Comparison of ENCODE assay signal across 9 mouse cellular contexts in the genomic region with DNA sequence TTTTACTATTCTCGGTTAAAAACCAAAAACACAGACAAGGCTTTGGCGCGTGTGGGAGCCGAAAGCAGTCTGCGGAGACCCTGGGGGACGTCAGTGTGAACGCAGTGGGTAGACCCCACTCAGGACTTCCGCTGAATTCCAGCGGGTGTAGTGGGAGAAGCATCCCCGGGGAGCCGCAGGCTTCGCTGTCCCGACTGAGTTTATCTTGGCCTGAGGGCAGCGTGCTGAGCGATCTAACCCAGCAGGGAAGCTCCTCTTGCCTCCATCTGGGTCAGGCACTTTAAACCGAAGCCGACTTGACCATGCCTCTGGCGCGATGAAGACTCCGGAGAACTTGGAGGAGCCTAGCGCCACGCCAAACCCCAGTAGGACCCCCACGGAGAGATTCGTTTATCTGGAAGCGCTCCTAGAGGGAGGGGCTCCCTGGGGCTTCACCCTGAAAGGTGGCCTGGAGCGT. TPM values are rescaled to one million over a fixed set of nuclear protein-coding genes. Genes with fewer than 3 reads are reported as not detected.
A peak's percentile ranks its signal among the peaks of the same experiment; 100 is the strongest.
DNase-seq lines count a peak whose midpoint lies in the region; ATAC-seq and TF ChIP-seq lines count a peak whose summit lies in the region.
"Had no signal": no experiment of that assay in that cellular context is flagged by ENCODE, and none has a peak within 500 bp of the region (broad histone marks: within the 10 kb centered on the region; RNA-seq: fewer than 3 reads in every experiment).

A gene (plus strand): TSS at position 85 of the 457 bp plus-strand sequence.

- peak within 1 kb of the TSS; percentile 78 for H3K27ac ChIP-seq in liver, adult 2 months (replicated peaks; ENCODE audit: insufficient read depth, low read depth, low read length)
- peak within 1 kb of the TSS; percentile 95 for H3K27ac ChIP-seq in forebrain, embryonic 10.5 days
- H3K27ac ChIP-seq in hindbrain, embryonic 12.5 days, result peak within 1 kb of the TSS; percentile 55; the same call in 1 of the 2 replicates
- peak within 1 kb of the TSS; percentile 65 for H3K27ac ChIP-seq in limb, embryonic 14.5 days (replicated peaks; ENCODE audit: low read depth, low read length)

- no peak within 1 kb of the TSS for H3ac ChIP-seq in myocyte (ENCODE audit: control insufficient read depth, insufficient read length)

- peak within 1 kb of the TSS; percentile 67 for H3K4me3 ChIP-seq in liver, adult 2 months (ENCODE audit: insufficient read depth, low read depth, low read length)
- H3K4me3 ChIP-seq in forebrain, embryonic 10.5 days, result peak within 1 kb of the TSS; percentile 71
- H3K4me3 ChIP-seq in hindbrain, embryonic 12.5 days, result peak within 1 kb of the TSS; percentile 52
- peak within 1 kb of the TSS; percentile 49 for H3K4me3 ChIP-seq in limb, embryonic 14.5 days (replicated peaks; ENCODE audit: low read length)
- H3K4me3 ChIP-seq in myocyte, result no peak within 1 kb of the TSS

- ATAC-seq in hindbrain, embryonic 12.5 days (ENCODE audit: low FRiP score), result no peak; the same call in 1 of the 2 replicates
- no peak for ATAC-seq in limb, embryonic 14.5 days (ENCODE audit: low FRiP score, low read depth)

- H3K9ac ChIP-seq in liver, adult 2 months (ENCODE audit: low read depth, low read length), result peak within 1 kb of the TSS; percentile 65
- H3K9ac ChIP-seq in hindbrain, embryonic 12.5 days, result peak within 1 kb of the TSS; percentile 66
- H3K9ac ChIP-seq in limb, embryonic 14.5 days (ENCODE audit: low read depth, low read length, severe bottlenecking), result peak within 1 kb of the TSS; percentile 62

- no peaks in the 10 kb centered on the region for H3K36me3 ChIP-seq in liver, adult 2 months (ENCODE audit: control insufficient read depth, insufficient read depth, low read length)
- H3K36me3 ChIP-seq in forebrain, embryonic 10.5 days (replicated peaks), result peaks cover 5% of the 10 kb centered on the region; the same call in 1 of the 2 replicates
- no peaks in the 10 kb centered on the region for H3K36me3 ChIP-seq in hindbrain, embryonic 12.5 days
- no peaks in the 10 kb centered on the region for H3K36me3 ChIP-seq in limb, embryonic 14.5 days (ENCODE audit: control insufficient read depth, insufficient read depth, low read length)
- no peaks in the 10 kb centered on the region for H3K36me3 ChIP-seq in myocyte (ENCODE audit: control insufficient read depth, insufficient read depth)

- H3K79me2 ChIP-seq in liver, adult 2 months (ENCODE audit: control insufficient read depth, insufficient read depth, low read length), result peaks cover 10% of the 10 kb centered on the region; the same call in 1 of the 2 replicates
- no peaks in the 10 kb centered on the region for H3K79me2 ChIP-seq in myocyte (ENCODE audit: control insufficient read depth, insufficient read depth)

- H3K9me3 ChIP-seq in forebrain, embryonic 10.5 days, result no peaks in the 10 kb centered on the region
- H3K9me3 ChIP-seq in hindbrain, embryonic 12.5 days (replicated peaks), result no peaks in the 10 kb centered on the region; the same call in 1 of the 2 replicates
- H3K9me3 ChIP-seq in limb, embryonic 14.5 days (ENCODE audit: control insufficient read depth, low read length), result no peaks in the 10 kb centered on the region

- TF ChIP-seq CTCF in liver, adult 2 months (IDR thresholded peaks at IDR 0.05; ENCODE audit: low read depth, low read length), result no peak

- no peak for TF ChIP-seq POLR2A in liver, adult 2 months (IDR thresholded peaks at IDR 0.05; ENCODE audit: extremely low read depth, insufficient read depth, low read length)
- no peak for TF ChIP-seq POLR2A in limb, embryonic 14.5 days (IDR thresholded peaks at IDR 0.05; ENCODE audit: borderline replicate concordance, extremely low read depth, insufficient read depth, insufficient read length)
- no peak for TF ChIP-seq POLR2A in myocyte (IDR thresholded peaks at IDR 0.05; ENCODE audit: insufficient read length, low read depth)

- peaks cover 3% of the 10 kb centered on the region; the same call in 1 of the 2 replicates for H3K4me1 ChIP-seq in liver, adult 2 months (ENCODE audit: control insufficient read depth, insufficient read depth, low read length)
- H3K4me1 ChIP-seq in forebrain, embryonic 10.5 days, result peaks cover 54% of the 10 kb centered on the region
- peaks cover 11% of the 10 kb centered on the region; the same call in 1 of the 2 replicates for H3K4me1 ChIP-seq in hindbrain, embryonic 12.5 days
- no peaks in the 10 kb centered on the region for H3K4me1 ChIP-seq in limb, embryonic 14.5 days (ENCODE audit: control insufficient read depth, insufficient read depth, low read length)

- H3K4me2 ChIP-seq in hindbrain, embryonic 12.5 days (replicated peaks), result peak within 1 kb of the TSS; percentile 97
- H3K4me2 ChIP-seq in limb, embryonic 14.5 days (replicated peaks; ENCODE audit: low read depth, low read length, severe bottlenecking), result peak within 1 kb of the TSS; percentile 91
- peak within 1 kb of the TSS; percentile 38 for H3K4me2 ChIP-seq in myocyte (ENCODE audit: low read depth)

- under 1% methylated on average over 26 of the region's 26 CpGs for WGBS in liver, adult 2 months
- WGBS in forebrain, embryonic 10.5 days, result 0% methylated on average over 26 of the region's 26 CpGs
- under 1% methylated on average over 26 of the region's 26 CpGs for whole genome bisulfite sequencing in hindbrain, embryonic 12.5 days
- WGBS in limb, embryonic 14.5 days, result under 1% methylated on average over 26 of the region's 26 CpGs

- peak; percentile 72 for DNase-seq in liver, adult 2 months (ENCODE audit: extremely low read depth, low read depth, low spot score)
- no peak for DNase-seq in liver
- DNase-seq in forebrain, embryonic 10.5 days (ENCODE audit: extremely low spot score, low spot score), result peak; percentile 68
- DNase-seq in limb, embryonic 14.5 days (ENCODE audit: low spot score), result no peak
- no peak for DNase-seq in T-cell, adult 2 months (ENCODE audit: low spot score)
- no peak for DNase-seq in gastrocnemius, adult 18-20 months (ENCODE audit: low spot score)

- H3K27me3 ChIP-seq in liver, adult 2 months (ENCODE audit: control insufficient read depth, insufficient read depth, low read length), result no peaks in the 10 kb centered on the region
- no peaks in the 10 kb centered on the region for H3K27me3 ChIP-seq in forebrain, embryonic 10.5 days (ENCODE audit: poor library complexity, severe bottlenecking)
- no peaks in the 10 kb centered on the region for H3K27me3 ChIP-seq in hindbrain, embryonic 12.5 days
- H3K27me3 ChIP-seq in limb, embryonic 14.5 days (ENCODE audit: control insufficient read depth, insufficient read depth, low read length), result no peaks in the 10 kb centered on the region
- peaks cover 15% of the 10 kb centered on the region for H3K27me3 ChIP-seq in myocyte (ENCODE audit: control insufficient read depth, insufficient read depth, insufficient read length)

TF ChIP-seq in myocyte, 11 proteins besides CTCF, POLR2A, EP300 and RAD21:
- TF ChIP-seq MYOG (IDR thresholded peaks at IDR 0.05; ENCODE audit: control insufficient read depth in 1 of 3, insufficient read depth in 1 of 3, insufficient read length in 2 of 3, low read depth in 2 of 3) (no peak), MAX (IDR thresholded peaks at IDR 0.05; ENCODE audit: low read depth) (no peak), REST (IDR thresholded peaks at IDR 0.05; ENCODE audit: insufficient read depth, insufficient read length) (no peak), USF1 (IDR thresholded peaks at IDR 0.05; ENCODE audit: low read depth) (no peak), TCF12 (IDR thresholded peaks at IDR 0.05; ENCODE audit: insufficient read depth, poor library complexity, severe bottlenecking) (no peak), SRF (IDR thresholded peaks at IDR 0.05; ENCODE audit: control insufficient read depth, insufficient read length, low read depth) (no peak), POLR2AphosphoS2 (IDR thresholded peaks at IDR 0.05; ENCODE audit: insufficient read length, low read depth) (no peak), CEBPB (IDR thresholded peaks at IDR 0.05; ENCODE audit: insufficient read depth, poor library complexity, severe bottlenecking) (no peak), TCF3 (IDR thresholded peaks at IDR 0.05; ENCODE audit: insufficient read length, low read depth) (no peak), MYOD1 (IDR thresholded peaks at IDR 0.05; ENCODE audit: control insufficient read depth in 1 of 3, insufficient read length in 2 of 3, low read depth in 2 of 3) (no peak), E2F4 (IDR thresholded peaks at IDR 0.05; ENCODE audit: insufficient read depth) (no peak)
TF ChIP-seq in myocyte: peak in this region for 0.

RNA-seq across cellular contexts. Expression of the gene that starts here (rescaled TPM):
- 4.1 and 7.0 TPM in 2 replicates for total RNA-seq in liver, adult 2 months (2014; rRNA removed)
- 3.7 and 4.0 TPM in 2 replicates for polyA plus RNA-seq in liver, adult 2 months (2012; rRNA removed)
- polyA plus RNA-seq in forebrain, embryonic 10.5 days (2016; fragmentation: Nextera tagmentation; extraction: Ambion mirVana), result 8.1 and 9.1 TPM in 2 replicates
- 5.8 and 6.5 TPM in 2 replicates for polyA plus RNA-seq in hindbrain, embryonic 12.5 days (2016; fragmentation: Nextera tagmentation; extraction: Ambion mirVana)
- polyA plus RNA-seq in limb, embryonic 14.5 days (2012; rRNA removed), result 8.1 and 9.5 TPM in 2 replicates
- 3.5 and 4.4 TPM in 2 replicates for polyA plus RNA-seq in limb, embryonic 14.5 days (2014; fragmentation: Nextera tagmentation; extraction: Ambion mirVana)
- 7.1 TPM for polyA plus RNA-seq in myocyte (2012; fragmentation: generic; extraction: Trizol)
- total RNA-seq in gastrocnemius, adult 18-20 months (2021), result 1 to 10 TPM in 1 of 2 experiments, under 1 TPM in 1; 0.50 to 1.6 TPM
- total RNA-seq: MEL had no signal

Comparison
In these comparisons a context has a peak if more than half of its experiments do, and no peak if none do; other contexts are left out.
1. DNase-seq: peak in liver, adult 2 months (single experiment) and forebrain, embryonic 10.5 days (single experiment); none in liver (single experiment), limb, embryonic 14.5 days (single experiment), T-cell, adult 2 months (single experiment) and gastrocnemius, adult 18-20 months (single experiment).
2. H3K4me2 ChIP-seq: peak in every context shown above with its lines; median percentile 97 in hindbrain, embryonic 12.5 days; 91 in limb, embryonic 14.5 days; 38 in myocyte.
3. Peak in every context shown above with its lines, with median percentiles within 50 percentile points of each other: H3K27ac ChIP-seq and H3K9ac ChIP-seq.